Mouse (Mus musculus): Measurements from ENCODE around the gene Snapc5. TPM values are rescaled to one million over a fixed set of nuclear protein-coding genes. Genes with fewer than 3 reads are reported as not detected.
A peak's percentile ranks its signal among the peaks of the same experiment; 100 is the strongest.

Gene Snapc5
- polyA plus RNA-seq, 1 experiment from 2014 or later, result 36.2 TPM

GRCm38 (mm10) chr9:64216641-64217040, 37.6 kb downstream of the Snapc5 start:
- ATAC-seq, result no peak
- no peaks in the 10 kb centered on the region for H3K36me3 ChIP-seq (ENCODE audit: control insufficient read depth, insufficient read depth, low read length)
- no peak overlapping the region for H3K4me3 ChIP-seq (ENCODE audit: low read length)
- H3K9ac ChIP-seq (ENCODE audit: low read depth, low read length), result no peak overlapping the region
- no peak overlapping the region for H3K4me2 ChIP-seq (ENCODE audit: low read depth, low read length)
- WGBS, result 96% methylated on average over 2 of the region's 2 CpGs
- no peak overlapping the region for H3K27ac ChIP-seq (ENCODE audit: low read length)
- H3K4me1 ChIP-seq (ENCODE audit: control insufficient read depth, insufficient read depth, low read length), result peaks cover 7% of the 10 kb centered on the region; the same call in 1 of the 2 replicates
- no peaks in the 10 kb centered on the region for H3K9me3 ChIP-seq (ENCODE audit: control insufficient read depth, low read length)
- H3K27me3 ChIP-seq (replicated peaks; ENCODE audit: control insufficient read depth, insufficient read depth, low read length), result no peaks in the 10 kb centered on the region

- Histone ChIP-seq H3K4me2 (ENCODE audit: low read depth, low read length) (no peak overlapping the region), H3K27ac (ENCODE audit: low read length) (no peak overlapping the region), H3K9me3 (ENCODE audit: control insufficient read depth, low read length) (no peaks in the 10 kb centered on the region), H3K27me3 (replicated peaks; ENCODE audit: control insufficient read depth, insufficient read depth, low read length) (no peaks in the 10 kb centered on the region), H3K4me1 (ENCODE audit: control insufficient read depth, insufficient read depth, low read length) (peaks cover 7% of the 10 kb centered on the region; the same call in 1 of the 2 replicates), H3K9ac (ENCODE audit: low read depth, low read length) (no peak overlapping the region), H3K4me3 (ENCODE audit: low read length) (no peak overlapping the region), H3K36me3 (ENCODE audit: control insufficient read depth, insufficient read depth, low read length) (no peaks in the 10 kb centered on the region)
- ATAC-seq, result no peak
Observed at GRCm38 (mm10) chr9:64217887-64218286, 38.8 kb downstream of the Snapc5 start.

- no peaks in the 10 kb centered on the region for H3K27me3 ChIP-seq (replicated peaks; ENCODE audit: control insufficient read depth, insufficient read depth, low read length)
- H3K9me3 ChIP-seq (ENCODE audit: control insufficient read depth, low read length), result no peaks in the 10 kb centered on the region
- WGBS, result 84% methylated on average over 1 of the region's 1 CpGs
- H3K4me3 ChIP-seq (ENCODE audit: low read length), result no peak overlapping the region
- no peak overlapping the region for H3K4me2 ChIP-seq (ENCODE audit: low read depth, low read length)
- H3K9ac ChIP-seq (ENCODE audit: low read depth, low read length), result no peak overlapping the region
- H3K27ac ChIP-seq (ENCODE audit: low read length), result no peak overlapping the region
- ATAC-seq, result no peak
- peaks cover 7% of the 10 kb centered on the region; the same call in 1 of the 2 replicates for H3K4me1 ChIP-seq (ENCODE audit: control insufficient read depth, insufficient read depth, low read length)
- no peaks in the 10 kb centered on the region for H3K36me3 ChIP-seq (ENCODE audit: control insufficient read depth, insufficient read depth, low read length)
Observed at GRCm38 (mm10) chr9:64219305-64219704, 40.2 kb downstream of the Snapc5 start.

GRCm38 (mm10) chr9:64219772-64220420, 40.8 kb downstream of the Snapc5 start:
- H3K9me3 ChIP-seq (ENCODE audit: control insufficient read depth, low read length), result no peaks in the 10 kb centered on the region
- H3K9ac ChIP-seq (ENCODE audit: low read depth, low read length), result no peak overlapping the region
- H3K36me3 ChIP-seq (ENCODE audit: control insufficient read depth, insufficient read depth, low read length), result no peaks in the 10 kb centered on the region
- 82% methylated on average over 10 of the region's 10 CpGs for WGBS
- peaks cover 7% of the 10 kb centered on the region; the same call in 1 of the 2 replicates for H3K4me1 ChIP-seq (ENCODE audit: control insufficient read depth, insufficient read depth, low read length)
- no peak overlapping the region for H3K27ac ChIP-seq (ENCODE audit: low read length)
- no peak overlapping the region for H3K4me3 ChIP-seq (ENCODE audit: low read length)
- no peaks in the 10 kb centered on the region for H3K27me3 ChIP-seq (replicated peaks; ENCODE audit: control insufficient read depth, insufficient read depth, low read length)
- no peak for ATAC-seq
- H3K4me2 ChIP-seq (ENCODE audit: low read depth, low read length), result no peak overlapping the region

GRCm38 (mm10) chr9:64220603-64221002, 41.5 kb downstream of the Snapc5 start:
- ATAC-seq, result peak; percentile 73
- 60% methylated on average over 1 of the region's 1 CpGs for WGBS
- Histone ChIP-seq H3K9me3 (ENCODE audit: control insufficient read depth, low read length) (no peaks in the 10 kb centered on the region), H3K27ac (ENCODE audit: low read length) (no peak overlapping the region), H3K27me3 (replicated peaks; ENCODE audit: control insufficient read depth, insufficient read depth, low read length) (no peaks in the 10 kb centered on the region), H3K9ac (ENCODE audit: low read depth, low read length) (no peak overlapping the region), H3K4me1 (ENCODE audit: control insufficient read depth, insufficient read depth, low read length) (peaks cover 7% of the 10 kb centered on the region; the same call in 1 of the 2 replicates), H3K4me2 (ENCODE audit: low read depth, low read length) (no peak overlapping the region), H3K4me3 (ENCODE audit: low read length) (no peak overlapping the region), H3K36me3 (ENCODE audit: control insufficient read depth, insufficient read depth, low read length) (no peaks in the 10 kb centered on the region)

GRCm38 (mm10) chr9:64221480-64221879, 42.4 kb downstream of the Snapc5 start:
- no peak overlapping the region for H3K4me2 ChIP-seq (ENCODE audit: low read depth, low read length)
- no peak overlapping the region for H3K27ac ChIP-seq (ENCODE audit: low read length)
- WGBS, result 83% methylated on average over 4 of the region's 4 CpGs
- no peaks in the 10 kb centered on the region for H3K36me3 ChIP-seq (ENCODE audit: control insufficient read depth, insufficient read depth, low read length)
- no peak for ATAC-seq
- H3K9ac ChIP-seq (ENCODE audit: low read depth, low read length), result no peak overlapping the region
- H3K4me3 ChIP-seq (ENCODE audit: low read length), result no peak overlapping the region
- H3K4me1 ChIP-seq (ENCODE audit: control insufficient read depth, insufficient read depth, low read length), result peaks cover 11% of the 10 kb centered on the region; the same call in 1 of the 2 replicates
- no peaks in the 10 kb centered on the region for H3K9me3 ChIP-seq (ENCODE audit: control insufficient read depth, low read length)
- H3K27me3 ChIP-seq (replicated peaks; ENCODE audit: control insufficient read depth, insufficient read depth, low read length), result no peaks in the 10 kb centered on the region

GRCm38 (mm10) chr9:64222098-64222497, 43.0 kb downstream of the Snapc5 start:
- 73% methylated on average over 2 of the region's 2 CpGs for WGBS
- H3K27me3 ChIP-seq (replicated peaks; ENCODE audit: control insufficient read depth, insufficient read depth, low read length), result no peaks in the 10 kb centered on the region
- ATAC-seq, result no peak

GRCm38 (mm10) chr9:64225805-64226204, 46.7 kb downstream of the Snapc5 start:
- Histone ChIP-seq H3K9ac (ENCODE audit: low read depth, low read length) (no peak overlapping the region), H3K4me2 (ENCODE audit: low read depth, low read length) (no peak overlapping the region; the same call in 1 of the 2 replicates), H3K4me1 (ENCODE audit: control insufficient read depth, insufficient read depth, low read length) (peaks cover 8% of the 10 kb centered on the region; the same call in 1 of the 2 replicates), H3K27ac (ENCODE audit: low read length) (peak overlapping the region; percentile 71), H3K4me3 (ENCODE audit: low read length) (no peak overlapping the region), H3K9me3 (ENCODE audit: control insufficient read depth, low read length) (no peaks in the 10 kb centered on the region), H3K27me3 (replicated peaks; ENCODE audit: control insufficient read depth, insufficient read depth, low read length) (no peaks in the 10 kb centered on the region), H3K36me3 (ENCODE audit: control insufficient read depth, insufficient read depth, low read length) (no peaks in the 10 kb centered on the region)
- peak; percentile 98 for ATAC-seq

More at GRCm38 (mm10) chr9:64222098-64222497, 43.0 kb downstream of the Snapc5 start:
- no peaks in the 10 kb centered on the region for H3K9me3 ChIP-seq (ENCODE audit: control insufficient read depth, low read length)
- peaks cover 11% of the 10 kb centered on the region; the same call in 1 of the 2 replicates for H3K4me1 ChIP-seq (ENCODE audit: control insufficient read depth, insufficient read depth, low read length)
- H3K9ac ChIP-seq (ENCODE audit: low read depth, low read length), result no peak overlapping the region
- H3K4me3 ChIP-seq (ENCODE audit: low read length), result no peak overlapping the region
- no peak overlapping the region for H3K4me2 ChIP-seq (ENCODE audit: low read depth, low read length)
- H3K27ac ChIP-seq (ENCODE audit: low read length), result no peak overlapping the region
- no peaks in the 10 kb centered on the region for H3K36me3 ChIP-seq (ENCODE audit: control insufficient read depth, insufficient read depth, low read length)

- WGBS, result 54% methylated on average over 12 of the region's 12 CpGs
- no peak overlapping the region for H3K4me3 ChIP-seq (ENCODE audit: low read length)
- H3K27ac ChIP-seq (ENCODE audit: low read length), result no peak overlapping the region
- H3K9me3 ChIP-seq (ENCODE audit: control insufficient read depth, low read length), result no peaks in the 10 kb centered on the region
- no peaks in the 10 kb centered on the region for H3K27me3 ChIP-seq (replicated peaks; ENCODE audit: control insufficient read depth, insufficient read depth, low read length)
- no peak overlapping the region for H3K4me2 ChIP-seq (ENCODE audit: low read depth, low read length)
- no peaks in the 10 kb centered on the region for H3K36me3 ChIP-seq (ENCODE audit: control insufficient read depth, insufficient read depth, low read length)
- no peak overlapping the region for H3K9ac ChIP-seq (ENCODE audit: low read depth, low read length)
- no peak for ATAC-seq
- peaks cover 26% of the 10 kb centered on the region for H3K4me1 ChIP-seq (ENCODE audit: control insufficient read depth, insufficient read depth, low read length)
Observed at GRCm38 (mm10) chr9:64227736-64228135, 48.7 kb downstream of the Snapc5 start.

- Histone ChIP-seq H3K9ac (ENCODE audit: low read depth, low read length) (no peak overlapping the region), H3K36me3 (ENCODE audit: control insufficient read depth, insufficient read depth, low read length) (no peaks in the 10 kb centered on the region), H3K4me3 (ENCODE audit: low read length) (no peak overlapping the region), H3K9me3 (ENCODE audit: control insufficient read depth, low read length) (no peaks in the 10 kb centered on the region), H3K4me1 (ENCODE audit: control insufficient read depth, insufficient read depth, low read length) (peaks cover 32% of the 10 kb centered on the region), H3K27ac (ENCODE audit: low read length) (0 out of 2 replicates have a peak overlapping the region, but pooled peaks have one; percentile 4), H3K4me2 (ENCODE audit: low read depth, low read length) (no peak overlapping the region), H3K27me3 (replicated peaks; ENCODE audit: control insufficient read depth, insufficient read depth, low read length) (no peaks in the 10 kb centered on the region)
- no peak for ATAC-seq
Observed at GRCm38 (mm10) chr9:64228972-64229371, 49.9 kb downstream of the Snapc5 start.

All from intestine, embryonic 16.5 days (tissue).